Mouse (Mus musculus): ENCODE measurements around the gene Celsr1. TPM values are rescaled to one million over a fixed set of nuclear protein-coding genes. Genes with fewer than 3 reads are reported as not detected.

The Celsr1 gene
- polyA plus RNA-seq, 1 experiment = 2.9 TPM

GRCm38 (mm10) chr15:85963279-85963840 lies 70.2 kb downstream of the Celsr1 start:
- Histone ChIP-seq H3K27ac (ENCODE audit: insufficient read depth, low read depth, low read length) (no peak overlapping the region), H3K4me3 (ENCODE audit: low read depth, low read length) (no peak overlapping the region), H3K36me3 (ENCODE audit: control insufficient read depth, insufficient read depth, low read length) (no peaks in the 10 kb centered on the region), H3K27me3 (ENCODE audit: control insufficient read depth, insufficient read depth, low read length) (no peaks in the 10 kb centered on the region), H3K4me1 (ENCODE audit: control insufficient read depth, insufficient read depth, insufficient read length, low read length) (no peaks in the 10 kb centered on the region; the same call in 1 of the 2 replicates)
- TF ChIP-seq POLR2A (IDR thresholded peaks at IDR 0.05; ENCODE audit: low read depth, low read length) = no peak
- TF ChIP-seq CTCF (IDR thresholded peaks at IDR 0.05; ENCODE audit: extremely low read depth, insufficient read length, insufficient replicate concordance, low read depth, low read length) = no peak
- WGBS = 61% methylated on average over 8 of the region's 8 CpGs

- H3K4me3 ChIP-seq (ENCODE audit: low read depth, low read length) = no peak overlapping the region
- WGBS = 93% methylated on average over 8 of the region's 8 CpGs
Observed at GRCm38 (mm10) chr15:85962691-85963090, 70.9 kb downstream of the Celsr1 start.

GRCm38 (mm10) chr15:85961651-85962050 lies 71.9 kb downstream of the Celsr1 start:
- Histone ChIP-seq H3K4me3 (ENCODE audit: low read depth, low read length) (no peak overlapping the region), H3K27me3 (ENCODE audit: control insufficient read depth, insufficient read depth, low read length) (no peaks in the 10 kb centered on the region), H3K27ac (ENCODE audit: insufficient read depth, low read depth, low read length) (no peak overlapping the region), H3K36me3 (ENCODE audit: control insufficient read depth, insufficient read depth, low read length) (no peaks in the 10 kb centered on the region), H3K4me1 (ENCODE audit: control insufficient read depth, insufficient read depth, insufficient read length, low read length) (no peaks in the 10 kb centered on the region; the same call in 1 of the 2 replicates)
- WGBS = 53% methylated on average over 4 of the region's 4 CpGs
- no peak for TF ChIP-seq POLR2A (IDR thresholded peaks at IDR 0.05; ENCODE audit: low read depth, low read length)
- TF ChIP-seq CTCF (IDR thresholded peaks at IDR 0.05; ENCODE audit: extremely low read depth, insufficient read length, insufficient replicate concordance, low read depth, low read length) = no peak

More at GRCm38 (mm10) chr15:85962691-85963090, 70.9 kb downstream of the Celsr1 start:
- H3K27ac ChIP-seq (ENCODE audit: insufficient read depth, low read depth, low read length) = no peak overlapping the region
- no peaks in the 10 kb centered on the region; the same call in 1 of the 2 replicates for H3K4me1 ChIP-seq (ENCODE audit: control insufficient read depth, insufficient read depth, insufficient read length, low read length)
- no peaks in the 10 kb centered on the region for H3K36me3 ChIP-seq (ENCODE audit: control insufficient read depth, insufficient read depth, low read length)
- no peaks in the 10 kb centered on the region for H3K27me3 ChIP-seq (ENCODE audit: control insufficient read depth, insufficient read depth, low read length)
- TF ChIP-seq CTCF (IDR thresholded peaks at IDR 0.05; ENCODE audit: extremely low read depth, insufficient read length, insufficient replicate concordance, low read depth, low read length) = no peak
- no peak for TF ChIP-seq POLR2A (IDR thresholded peaks at IDR 0.05; ENCODE audit: low read depth, low read length)

GRCm38 (mm10) chr15:85961131-85961530 lies 72.4 kb downstream of the Celsr1 start:
- H3K27ac ChIP-seq (ENCODE audit: insufficient read depth, low read depth, low read length) = no peak overlapping the region
- no peaks in the 10 kb centered on the region; the same call in 1 of the 2 replicates for H3K4me1 ChIP-seq (ENCODE audit: control insufficient read depth, insufficient read depth, insufficient read length, low read length)
- H3K36me3 ChIP-seq (ENCODE audit: control insufficient read depth, insufficient read depth, low read length) = no peaks in the 10 kb centered on the region
- H3K4me3 ChIP-seq (ENCODE audit: low read depth, low read length) = no peak overlapping the region
- TF ChIP-seq CTCF (IDR thresholded peaks at IDR 0.05; ENCODE audit: extremely low read depth, insufficient read length, insufficient replicate concordance, low read depth, low read length) (no peak), POLR2A (IDR thresholded peaks at IDR 0.05; ENCODE audit: low read depth, low read length) (no peak)
- H3K27me3 ChIP-seq (ENCODE audit: control insufficient read depth, insufficient read depth, low read length) = no peaks in the 10 kb centered on the region
- 80% methylated on average over 7 of the region's 7 CpGs for WGBS

- TF ChIP-seq CTCF (IDR thresholded peaks at IDR 0.05; ENCODE audit: extremely low read depth, insufficient read length, insufficient replicate concordance, low read depth, low read length) (no peak), POLR2A (IDR thresholded peaks at IDR 0.05; ENCODE audit: low read depth, low read length) (no peak)
- Histone ChIP-seq H3K27ac (ENCODE audit: insufficient read depth, low read depth, low read length) (no peak overlapping the region), H3K27me3 (ENCODE audit: control insufficient read depth, insufficient read depth, low read length) (no peaks in the 10 kb centered on the region), H3K4me1 (ENCODE audit: control insufficient read depth, insufficient read depth, insufficient read length, low read length) (no peaks in the 10 kb centered on the region), H3K4me3 (ENCODE audit: low read depth, low read length) (no peak overlapping the region), H3K36me3 (ENCODE audit: control insufficient read depth, insufficient read depth, low read length) (no peaks in the 10 kb centered on the region)
- WGBS = 62% methylated on average over 6 of the region's 6 CpGs
Observed at GRCm38 (mm10) chr15:85956202-85956601, 77.4 kb downstream of the Celsr1 start.

- H3K4me3 ChIP-seq (ENCODE audit: low read depth, low read length) = no peak overlapping the region
- H3K4me1 ChIP-seq (ENCODE audit: control insufficient read depth, insufficient read depth, insufficient read length, low read length) = no peaks in the 10 kb centered on the region
- no peak overlapping the region for H3K27ac ChIP-seq (ENCODE audit: insufficient read depth, low read depth, low read length)
- 79% methylated on average over 6 of the region's 6 CpGs for WGBS
- H3K36me3 ChIP-seq (ENCODE audit: control insufficient read depth, insufficient read depth, low read length) = no peaks in the 10 kb centered on the region
- no peaks in the 10 kb centered on the region for H3K27me3 ChIP-seq (ENCODE audit: control insufficient read depth, insufficient read depth, low read length)
- TF ChIP-seq POLR2A (IDR thresholded peaks at IDR 0.05; ENCODE audit: low read depth, low read length) (no peak), CTCF (IDR thresholded peaks at IDR 0.05; ENCODE audit: extremely low read depth, insufficient read length, insufficient replicate concordance, low read depth, low read length) (no peak)
Observed at GRCm38 (mm10) chr15:85953458-85953857, 80.1 kb downstream of the Celsr1 start.

GRCm38 (mm10) chr15:85949421-85950164 lies 84.0 kb downstream of the Celsr1 start:
- Histone ChIP-seq H3K27me3 (ENCODE audit: control insufficient read depth, insufficient read depth, low read length) (no peaks in the 10 kb centered on the region), H3K4me3 (ENCODE audit: low read depth, low read length) (no peak overlapping the region), H3K27ac (ENCODE audit: insufficient read depth, low read depth, low read length) (no peak overlapping the region), H3K36me3 (ENCODE audit: control insufficient read depth, insufficient read depth, low read length) (no peaks in the 10 kb centered on the region), H3K4me1 (ENCODE audit: control insufficient read depth, insufficient read depth, insufficient read length, low read length) (no peaks in the 10 kb centered on the region)
- 71% methylated on average over 16 of the region's 16 CpGs for WGBS
- TF ChIP-seq CTCF (IDR thresholded peaks at IDR 0.05; ENCODE audit: extremely low read depth, insufficient read length, insufficient replicate concordance, low read depth, low read length) (no peak), POLR2A (IDR thresholded peaks at IDR 0.05; ENCODE audit: low read depth, low read length) (no peak)
